8 mouse cellular contexts compared by ENCODE assay signal in genomic region chr2:29889991-29890833, GRCm38 (mm10). TPM values are rescaled to one million over a fixed set of nuclear protein-coding genes. Genes with fewer than 3 reads are reported as not detected.
DNase-seq lines count a peak whose midpoint lies in the region; ATAC-seq and TF ChIP-seq lines count a peak whose summit lies in the region.

No protein-coding gene starts in this region.

- H3K36me3 ChIP-seq in heart, embryonic 13.5 days: peaks cover 35% of the 10 kb centered on the region
- H3K36me3 ChIP-seq in liver, embryonic 11.5 days (ENCODE audit: control insufficient read depth, insufficient read depth, low read length): peaks cover 31% of the 10 kb centered on the region
- H3K36me3 ChIP-seq in myocyte (ENCODE audit: control insufficient read depth, insufficient read depth): peaks cover 15% of the 10 kb centered on the region
- H3K36me3 ChIP-seq in splenic B cell, adult 2 months (ENCODE audit: control insufficient read depth, insufficient read depth, low read length, poor library complexity, severe bottlenecking): peaks cover 12% of the 10 kb centered on the region

- H3ac ChIP-seq in myocyte (ENCODE audit: control insufficient read depth, insufficient read length): peak overlapping the region; percentile 23

- H3K27ac ChIP-seq in brown adipose tissue, adult 24 weeks (replicated peaks; ENCODE audit: low read depth, low read length): peak overlapping the region; percentile 25; the same call in 1 of the 2 replicates
- H3K27ac ChIP-seq in heart, embryonic 13.5 days (replicated peaks): peak overlapping the region; percentile 86
- peak overlapping the region; percentile 81 for H3K27ac ChIP-seq in liver, embryonic 11.5 days (ENCODE audit: low read depth, low read length)

- H3K79me2 ChIP-seq in myocyte (ENCODE audit: control insufficient read depth, insufficient read depth): peaks cover 14% of the 10 kb centered on the region

- H3K9me3 ChIP-seq in heart, embryonic 13.5 days: no peaks in the 10 kb centered on the region
- H3K9me3 ChIP-seq in liver, embryonic 11.5 days (ENCODE audit: control insufficient read depth, low read length): no peaks in the 10 kb centered on the region

- peak; percentile 56 for TF ChIP-seq POLR2A in myocyte (IDR thresholded peaks at IDR 0.05; ENCODE audit: insufficient read length, low read depth)

- H3K4me2 ChIP-seq in heart, embryonic 13.5 days: peak overlapping the region; percentile 94
- peak overlapping the region; percentile 87 for H3K4me2 ChIP-seq in liver, embryonic 11.5 days
- H3K4me2 ChIP-seq in myocyte (ENCODE audit: low read depth): peak overlapping the region; percentile 79

- peaks cover 4% of the 10 kb centered on the region; the same call in 1 of the 2 replicates for H3K4me1 ChIP-seq in brown adipose tissue, adult 24 weeks (ENCODE audit: control insufficient read depth, insufficient read depth, insufficient read length, low read length)
- peaks cover 16% of the 10 kb centered on the region for H3K4me1 ChIP-seq in heart, embryonic 13.5 days
- peaks cover 11% of the 10 kb centered on the region for H3K4me1 ChIP-seq in liver, embryonic 11.5 days (replicated peaks; ENCODE audit: control insufficient read depth, insufficient read depth, low read length)

- peaks cover 1% of the 10 kb centered on the region; the same call in 1 of the 2 replicates for H3K27me3 ChIP-seq in heart, embryonic 13.5 days (replicated peaks)
- H3K27me3 ChIP-seq in liver, embryonic 11.5 days (replicated peaks; ENCODE audit: control insufficient read depth, insufficient read depth, low read length): no peaks in the 10 kb centered on the region
- no peaks in the 10 kb centered on the region for H3K27me3 ChIP-seq in myocyte (ENCODE audit: control insufficient read depth, insufficient read depth, insufficient read length)
- H3K27me3 ChIP-seq in splenic B cell, adult 2 months (ENCODE audit: control insufficient read depth, insufficient read depth, low read length, poor library complexity, severe bottlenecking): no peaks in the 10 kb centered on the region

- DNase-seq in kidney, postnatal 10 days: peak; percentile 91
- peak; percentile 94 for DNase-seq in liver, embryonic 11.5 days (ENCODE audit: low spot score)
- peak; percentile 47 for DNase-seq in splenic B cell, adult 2 months (ENCODE audit: low read depth, low spot score)

- ATAC-seq in CD4-positive, CD25-positive, alpha-beta regulatory T cell, adult 4 months: peak; percentile 22
- peak; percentile 86 for ATAC-seq in erythroid progenitor cell, adult 5-6 weeks (replicated peaks; ENCODE audit: low FRiP score, poor library complexity, severe bottlenecking)
- ATAC-seq in heart, embryonic 13.5 days (ENCODE audit: extremely low read depth, insufficient number of reproducible peaks, low FRiP score, low TSS enrichment): peak; percentile 85
- peak; percentile 93 for ATAC-seq in liver, embryonic 11.5 days (replicated peaks; ENCODE audit: low FRiP score)

- peak overlapping the region; percentile 84 for H3K4me3 ChIP-seq in brown adipose tissue, adult 24 weeks (ENCODE audit: insufficient read depth, low read depth, low read length)
- peak overlapping the region; percentile 87 for H3K4me3 ChIP-seq in heart, embryonic 13.5 days
- H3K4me3 ChIP-seq in liver, embryonic 11.5 days (ENCODE audit: low read depth, low read length): peak overlapping the region; percentile 82
- H3K4me3 ChIP-seq in myocyte: peak overlapping the region; percentile 53

- H3K9ac ChIP-seq in heart, embryonic 13.5 days: peak overlapping the region; percentile 92
- H3K9ac ChIP-seq in liver, embryonic 11.5 days (ENCODE audit: low read depth, low read length): peak overlapping the region; percentile 91

- WGBS in heart, embryonic 13.5 days: under 1% methylated on average over 59 of the region's 61 CpGs
- under 1% methylated on average over 60 of the region's 61 CpGs for WGBS in liver, embryonic 11.5 days

TF ChIP-seq in myocyte, 11 proteins besides CTCF, POLR2A, EP300 and RAD21:
- TF ChIP-seq TCF3 (IDR thresholded peaks at IDR 0.05; ENCODE audit: insufficient read length, low read depth): no peak
- peak in 1 of 3 experiments; percentile 44 for TF ChIP-seq MYOD1 (IDR thresholded peaks at IDR 0.05; ENCODE audit: control insufficient read depth in 1 of 3, insufficient read length in 2 of 3, low read depth in 2 of 3)
- peak; percentile 42 for TF ChIP-seq POLR2AphosphoS2 (IDR thresholded peaks at IDR 0.05; ENCODE audit: insufficient read length, low read depth)

RNA-seq across cellular contexts. Expression of gene Odf2, which starts 1.2 kb away (rescaled TPM):
- 10 to 100 TPM; 47.1 to 62.9 TPM for polyA plus RNA-seq in CD4-positive, CD25-positive, alpha-beta regulatory T cell, adult 4 months (2017; shearing (Covaris generic))
- polyA plus RNA-seq in brown adipose tissue, adult 24 weeks (2012; ENCODE audit: insufficient read depth, insufficient read length, missing spikeins): 7.4 and 13.7 TPM in 2 replicates
- 168 and 212 TPM in 2 replicates for total RNA-seq in erythroid progenitor cell, adult 5-6 weeks (2015; ENCODE audit: low replicate concordance)
- total RNA-seq in erythroid progenitor cell, adult 5-6 weeks (2017; ENCODE audit: low replicate concordance): 352 and 377 TPM in 2 replicates
- 47.0 and 47.2 TPM in 2 replicates for polyA plus RNA-seq in heart, embryonic 13.5 days (2015; fragmentation: Nextera tagmentation; extraction: Ambion mirVana)
- 81.7 and 83.4 TPM in 2 replicates for polyA plus RNA-seq in liver, embryonic 11.5 days (2014; fragmentation: Nextera tagmentation; extraction: Ambion mirVana)
- polyA plus RNA-seq in myocyte (2012; fragmentation: generic; extraction: Trizol): 37.8 TPM

RNA-seq across cellular contexts. Expression of gene Cercam, which starts 21.2 kb away (rescaled TPM):
- under 1 TPM; 0.20 to 0.87 TPM for polyA plus RNA-seq in CD4-positive, CD25-positive, alpha-beta regulatory T cell, adult 4 months (2017; shearing (Covaris generic))
- polyA plus RNA-seq in brown adipose tissue, adult 24 weeks (2012; ENCODE audit: insufficient read depth, insufficient read length, missing spikeins): 3.1 and 3.5 TPM in 2 replicates
- total RNA-seq in erythroid progenitor cell, adult 5-6 weeks (2015; ENCODE audit: low replicate concordance): 44.9 and 66.3 TPM in 2 replicates
- 36.4 and 48.1 TPM in 2 replicates for total RNA-seq in erythroid progenitor cell, adult 5-6 weeks (2017; ENCODE audit: low replicate concordance)
- 19.6 and 21.5 TPM in 2 replicates for polyA plus RNA-seq in heart, embryonic 13.5 days (2015; fragmentation: Nextera tagmentation; extraction: Ambion mirVana)
- polyA plus RNA-seq in liver, embryonic 11.5 days (2014; fragmentation: Nextera tagmentation; extraction: Ambion mirVana): 49.0 and 54.3 TPM in 2 replicates
- 10.8 TPM for polyA plus RNA-seq in myocyte (2012; fragmentation: generic; extraction: Trizol)

RNA-seq across cellular contexts. Expression of gene Gle1, which starts 45.0 kb away (rescaled TPM):
- 10 to 100 TPM; 61.6 to 82.4 TPM for polyA plus RNA-seq in CD4-positive, CD25-positive, alpha-beta regulatory T cell, adult 4 months (2017; shearing (Covaris generic))
- 13.1 and 20.3 TPM in 2 replicates for polyA plus RNA-seq in brown adipose tissue, adult 24 weeks (2012; ENCODE audit: insufficient read depth, insufficient read length, missing spikeins)
- total RNA-seq in erythroid progenitor cell, adult 5-6 weeks (2015; ENCODE audit: low replicate concordance): 15.5 and 39.8 TPM in 2 replicates
- total RNA-seq in erythroid progenitor cell, adult 5-6 weeks (2017; ENCODE audit: low replicate concordance): 41.2 and 47.4 TPM in 2 replicates
- polyA plus RNA-seq in heart, embryonic 13.5 days (2015; fragmentation: Nextera tagmentation; extraction: Ambion mirVana): 33.1 and 39.7 TPM in 2 replicates
- polyA plus RNA-seq in liver, embryonic 11.5 days (2014; fragmentation: Nextera tagmentation; extraction: Ambion mirVana): 58.0 and 62.8 TPM in 2 replicates
- 25.1 TPM for polyA plus RNA-seq in myocyte (2012; fragmentation: generic; extraction: Trizol)

Comparison
In these comparisons a context has a peak if more than half of its experiments do, and no peak if none do; other contexts are left out.
1. Peak in every context shown above with its lines: DNase-seq, ATAC-seq, H3K4me3 ChIP-seq and H3K27ac ChIP-seq.
2. ATAC-seq: peak in every context shown above with its lines; median percentile 93 in liver, embryonic 11.5 days; 86 in erythroid progenitor cell, adult 5-6 weeks; 85 in heart, embryonic 13.5 days; 22 in CD4-positive, CD25-positive, alpha-beta regulatory T cell, adult 4 months.
3. H3K27ac ChIP-seq: peak in every context shown above with its lines; median percentile 86 in heart, embryonic 13.5 days; 81 in liver, embryonic 11.5 days; 25 in brown adipose tissue, adult 24 weeks.